Mouse (Mus musculus): Measurements from ENCODE around the gene Pak2. TPM values are rescaled to one million over a fixed set of nuclear protein-coding genes. Genes with fewer than 3 reads are reported as not detected.

The Pak2 gene
- polyA plus RNA-seq, 1 experiment: 10.9 TPM

DNA sequence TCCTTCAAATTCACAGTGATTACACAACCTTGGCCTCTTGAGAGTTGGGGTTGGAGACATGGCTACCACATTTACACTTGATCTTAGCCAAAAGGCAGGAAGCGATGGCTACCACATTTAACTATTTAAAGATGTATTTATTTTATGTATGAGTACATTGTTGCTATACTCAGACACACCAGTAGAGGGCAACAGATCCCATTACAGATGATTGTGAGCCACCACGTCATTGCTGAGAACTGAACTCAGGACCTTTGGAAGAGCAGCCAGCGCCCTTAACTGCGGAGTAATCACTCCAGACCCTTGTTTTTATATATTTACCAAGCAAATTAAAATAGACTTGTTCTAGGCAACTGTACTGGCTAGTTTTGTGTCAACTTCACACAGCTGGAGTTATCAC, 36.8 kb downstream of the Pak2 start:
- TF ChIP-seq MYOD1 (IDR thresholded peaks at IDR 0.05; ENCODE audit: control insufficient read depth in 1 of 3, insufficient read length in 2 of 3, low read depth in 2 of 3) (no peak), TCF12 (IDR thresholded peaks at IDR 0.05; ENCODE audit: insufficient read depth, poor library complexity, severe bottlenecking) (no peak), REST (IDR thresholded peaks at IDR 0.05; ENCODE audit: insufficient read depth, insufficient read length) (no peak), POLR2A (IDR thresholded peaks at IDR 0.05; ENCODE audit: insufficient read length, low read depth) (no peak), MAX (IDR thresholded peaks at IDR 0.05; ENCODE audit: low read depth) (no peak)
- H3K4me2 ChIP-seq (ENCODE audit: low read depth): no peak overlapping the region
- no peaks in the 10 kb centered on the region for H3K79me2 ChIP-seq (ENCODE audit: control insufficient read depth, insufficient read depth)
- no peak overlapping the region for H3K4me3 ChIP-seq
- H3K36me3 ChIP-seq (ENCODE audit: control insufficient read depth, insufficient read depth): peaks cover 42% of the 10 kb centered on the region
- H3K27me3 ChIP-seq (ENCODE audit: control insufficient read depth, insufficient read depth, insufficient read length): no peaks in the 10 kb centered on the region
- H3ac ChIP-seq (ENCODE audit: control insufficient read depth, insufficient read length): no peak overlapping the region

- H3ac ChIP-seq (ENCODE audit: control insufficient read depth, insufficient read length): no peak overlapping the region
- H3K4me2 ChIP-seq (ENCODE audit: low read depth): no peak overlapping the region
- H3K36me3 ChIP-seq (ENCODE audit: control insufficient read depth, insufficient read depth): peaks cover 39% of the 10 kb centered on the region
- H3K79me2 ChIP-seq (ENCODE audit: control insufficient read depth, insufficient read depth): no peaks in the 10 kb centered on the region
- no peaks in the 10 kb centered on the region for H3K27me3 ChIP-seq (ENCODE audit: control insufficient read depth, insufficient read depth, insufficient read length)
- no peak overlapping the region for H3K4me3 ChIP-seq
- TF ChIP-seq REST (IDR thresholded peaks at IDR 0.05; ENCODE audit: insufficient read depth, insufficient read length): no peak
- TF ChIP-seq MYOD1 (IDR thresholded peaks at IDR 0.05; ENCODE audit: control insufficient read depth in 1 of 3, insufficient read length in 2 of 3, low read depth in 2 of 3): no peak
- no peak for TF ChIP-seq POLR2A (IDR thresholded peaks at IDR 0.05; ENCODE audit: insufficient read length, low read depth)
- TF ChIP-seq SRF (IDR thresholded peaks at IDR 0.05; ENCODE audit: control insufficient read depth, insufficient read length, low read depth): no peak
- TF ChIP-seq USF1 (IDR thresholded peaks at IDR 0.05; ENCODE audit: low read depth): no peak
- no peak for TF ChIP-seq POLR2AphosphoS2 (IDR thresholded peaks at IDR 0.05; ENCODE audit: insufficient read length, low read depth)
- TF ChIP-seq MAX (IDR thresholded peaks at IDR 0.05; ENCODE audit: low read depth): no peak
- no peak for TF ChIP-seq E2F4 (IDR thresholded peaks at IDR 0.05; ENCODE audit: insufficient read depth)
- no peak for TF ChIP-seq CEBPB (IDR thresholded peaks at IDR 0.05; ENCODE audit: insufficient read depth, poor library complexity, severe bottlenecking)
- TF ChIP-seq MYOG (IDR thresholded peaks at IDR 0.05; ENCODE audit: control insufficient read depth in 1 of 3, insufficient read depth in 1 of 3, insufficient read length in 2 of 3, low read depth in 2 of 3): no peak
- TF ChIP-seq TCF12 (IDR thresholded peaks at IDR 0.05; ENCODE audit: insufficient read depth, poor library complexity, severe bottlenecking): no peak
- TF ChIP-seq TCF3 (IDR thresholded peaks at IDR 0.05; ENCODE audit: insufficient read length, low read depth): no peak
Observed at GRCm38 (mm10) chr16:32019678-32020077, 59.5 kb downstream of the Pak2 start.

DNA sequence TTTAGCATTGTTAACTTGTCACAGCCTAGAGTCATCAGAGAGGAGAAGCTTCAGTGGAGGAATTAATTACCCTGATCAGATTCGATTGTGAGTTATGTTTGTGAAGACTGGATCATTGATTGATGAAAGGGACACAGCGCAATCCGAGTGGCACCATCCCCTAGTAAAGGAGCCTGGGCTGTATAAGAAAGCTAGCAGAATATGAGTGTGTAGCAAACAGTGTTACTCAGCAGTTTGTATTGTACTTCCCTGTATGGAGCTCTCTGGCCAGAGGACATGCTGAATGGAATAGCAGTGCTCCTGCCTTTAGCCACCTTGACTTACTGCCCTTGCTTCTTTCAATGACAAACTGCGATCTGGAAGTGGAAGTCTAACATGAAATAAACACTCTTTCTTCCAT, 68.8 kb downstream of the Pak2 start:
- Histone ChIP-seq H3ac (ENCODE audit: control insufficient read depth, insufficient read length) (no peak overlapping the region), H3K4me3 (no peak overlapping the region), H3K79me2 (ENCODE audit: control insufficient read depth, insufficient read depth) (no peaks in the 10 kb centered on the region), H3K27me3 (ENCODE audit: control insufficient read depth, insufficient read depth, insufficient read length) (no peaks in the 10 kb centered on the region), H3K36me3 (ENCODE audit: control insufficient read depth, insufficient read depth) (peaks cover 6% of the 10 kb centered on the region), H3K4me2 (ENCODE audit: low read depth) (no peak overlapping the region)
- TF ChIP-seq USF1 (IDR thresholded peaks at IDR 0.05; ENCODE audit: low read depth) (no peak), TCF3 (IDR thresholded peaks at IDR 0.05; ENCODE audit: insufficient read length, low read depth) (no peak), POLR2AphosphoS2 (IDR thresholded peaks at IDR 0.05; ENCODE audit: insufficient read length, low read depth) (no peak), POLR2A (IDR thresholded peaks at IDR 0.05; ENCODE audit: insufficient read length, low read depth) (no peak), CEBPB (IDR thresholded peaks at IDR 0.05; ENCODE audit: insufficient read depth, poor library complexity, severe bottlenecking) (no peak), TCF12 (IDR thresholded peaks at IDR 0.05; ENCODE audit: insufficient read depth, poor library complexity, severe bottlenecking) (no peak), SRF (IDR thresholded peaks at IDR 0.05; ENCODE audit: control insufficient read depth, insufficient read length, low read depth) (no peak), MYOD1 (IDR thresholded peaks at IDR 0.05; ENCODE audit: control insufficient read depth in 1 of 3, insufficient read length in 2 of 3, low read depth in 2 of 3) (no peak), MYOG (IDR thresholded peaks at IDR 0.05; ENCODE audit: control insufficient read depth in 1 of 3, insufficient read depth in 1 of 3, insufficient read length in 2 of 3, low read depth in 2 of 3) (no peak), MAX (IDR thresholded peaks at IDR 0.05; ENCODE audit: low read depth) (no peak), REST (IDR thresholded peaks at IDR 0.05; ENCODE audit: insufficient read depth, insufficient read length) (no peak), E2F4 (IDR thresholded peaks at IDR 0.05; ENCODE audit: insufficient read depth) (no peak)

DNA sequence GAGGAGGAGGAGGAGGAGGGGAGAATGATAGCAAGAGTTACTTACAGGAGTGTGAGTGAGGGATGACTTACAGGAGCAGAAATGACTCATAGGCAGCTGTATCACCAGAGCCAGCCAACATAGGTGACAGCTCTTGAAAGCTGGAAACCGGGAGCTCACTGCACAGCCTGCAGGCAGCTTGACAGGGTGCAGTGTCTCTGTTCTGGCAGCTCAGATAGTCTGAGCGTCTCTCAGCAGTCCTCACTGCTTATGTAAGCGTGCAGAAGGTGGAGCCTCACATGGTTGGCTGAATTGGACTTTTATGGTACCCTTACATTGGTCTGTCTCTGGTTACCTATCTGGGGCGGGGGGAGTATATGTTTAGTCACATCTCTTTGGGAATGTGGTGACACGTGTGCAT, 69.2 kb downstream of the Pak2 start:
- Histone ChIP-seq H3K27me3 (ENCODE audit: control insufficient read depth, insufficient read depth, insufficient read length) (no peaks in the 10 kb centered on the region), H3ac (ENCODE audit: control insufficient read depth, insufficient read length) (no peak overlapping the region), H3K79me2 (ENCODE audit: control insufficient read depth, insufficient read depth) (no peaks in the 10 kb centered on the region), H3K4me3 (no peak overlapping the region), H3K36me3 (ENCODE audit: control insufficient read depth, insufficient read depth) (peaks cover 6% of the 10 kb centered on the region), H3K4me2 (ENCODE audit: low read depth) (no peak overlapping the region)
- TF ChIP-seq POLR2AphosphoS2 (IDR thresholded peaks at IDR 0.05; ENCODE audit: insufficient read length, low read depth) (peak; percentile 25), TCF12 (IDR thresholded peaks at IDR 0.05; ENCODE audit: insufficient read depth, poor library complexity, severe bottlenecking) (no peak)

- TF ChIP-seq E2F4 (IDR thresholded peaks at IDR 0.05; ENCODE audit: insufficient read depth) (no peak), MYOG (IDR thresholded peaks at IDR 0.05; ENCODE audit: control insufficient read depth in 1 of 3, insufficient read depth in 1 of 3, insufficient read length in 2 of 3, low read depth in 2 of 3) (no peak), USF1 (IDR thresholded peaks at IDR 0.05; ENCODE audit: low read depth) (no peak), REST (IDR thresholded peaks at IDR 0.05; ENCODE audit: insufficient read depth, insufficient read length) (no peak), SRF (IDR thresholded peaks at IDR 0.05; ENCODE audit: control insufficient read depth, insufficient read length, low read depth) (no peak), MAX (IDR thresholded peaks at IDR 0.05; ENCODE audit: low read depth) (no peak), CEBPB (IDR thresholded peaks at IDR 0.05; ENCODE audit: insufficient read depth, poor library complexity, severe bottlenecking) (no peak), POLR2A (IDR thresholded peaks at IDR 0.05; ENCODE audit: insufficient read length, low read depth) (no peak), POLR2AphosphoS2 (IDR thresholded peaks at IDR 0.05; ENCODE audit: insufficient read length, low read depth) (no peak), TCF3 (IDR thresholded peaks at IDR 0.05; ENCODE audit: insufficient read length, low read depth) (no peak), MYOD1 (IDR thresholded peaks at IDR 0.05; ENCODE audit: control insufficient read depth in 1 of 3, insufficient read length in 2 of 3, low read depth in 2 of 3) (no peak), TCF12 (IDR thresholded peaks at IDR 0.05; ENCODE audit: insufficient read depth, poor library complexity, severe bottlenecking) (no peak)
- peaks cover under 1% of the 10 kb centered on the region for H3K79me2 ChIP-seq (ENCODE audit: control insufficient read depth, insufficient read depth)
- H3K4me3 ChIP-seq: no peak overlapping the region
- H3K36me3 ChIP-seq (ENCODE audit: control insufficient read depth, insufficient read depth): peaks cover 6% of the 10 kb centered on the region
- no peaks in the 10 kb centered on the region for H3K27me3 ChIP-seq (ENCODE audit: control insufficient read depth, insufficient read depth, insufficient read length)
- no peak overlapping the region for H3K4me2 ChIP-seq (ENCODE audit: low read depth)
- no peak overlapping the region for H3ac ChIP-seq (ENCODE audit: control insufficient read depth, insufficient read length)
Observed at GRCm38 (mm10) chr16:32008529-32009293, 70.4 kb downstream of the Pak2 start.

Data from myocyte (in vitro differentiated cells).